Mouse (Mus musculus) heart, postnatal 25 days (tissue): ENCODE measurements at regions not wholly inside any gene's neighbourhood (a gene's known extent, or its start where the extent isn't known, plus 50 kb on each side); places are given as distances from the start of the nearest gene placed in this dataset.

Experiments
- DNase-seq: peaks from one replicate; pipeline ENCODE4 v3.0.0; 2022; ENCODE audit warnings: low spot score
- intact Hi-C: fragments of 180-260 bp; cut with DNase I; formaldehyde crosslinking; loops from one replicate; pipeline ENCODE4 v1.15.1; 2025

- DNase-seq, result no peak
- intact Hi-C loops, result no loop called here
Observed at GRCm38 (mm10) chr13:85570886-85571527, 282.1 kb upstream of the Rasa1 start.

GRCm38 (mm10) chr13:85557821-85558220, 268.9 kb upstream of the Rasa1 start:
- intact Hi-C loops, result no loop called here
- no peak for DNase-seq

GRCm38 (mm10) chr13:85556101-85556853, 267.3 kb upstream of the Rasa1 start:
- intact Hi-C loops, result no loop called here
- no peak for DNase-seq

GRCm38 (mm10) chr13:85553072-85553471, 264.1 kb upstream of the Rasa1 start:
- DNase-seq, result no peak
- intact Hi-C loops, result no loop called here

- intact Hi-C loops, result no loop called here
- DNase-seq, result no peak
Observed at GRCm38 (mm10) chr13:85509671-85510070, 220.7 kb upstream of the Rasa1 start.

GRCm38 (mm10) chr13:85508552-85508951, 219.6 kb upstream of the Rasa1 start:
- intact Hi-C loops, result no loop called here
- DNase-seq, result no peak

GRCm38 (mm10) chr13:85507374-85508101, 218.6 kb upstream of the Rasa1 start:
- DNase-seq, result no peak
- intact Hi-C loops, result no loop called here

- intact Hi-C loops, result no loop called here
- no peak for DNase-seq
Observed at GRCm38 (mm10) chr13:85506875-85507274, 217.9 kb upstream of the Rasa1 start.

GRCm38 (mm10) chr13:85506030-85506429, 217.1 kb upstream of the Rasa1 start:
- DNase-seq, result no peak
- intact Hi-C loops, result no loop called here

- intact Hi-C loops, result no loop called here
- DNase-seq, result no peak
Observed at GRCm38 (mm10) chr13:85505046-85505445, 216.1 kb upstream of the Rasa1 start.

- no peak for DNase-seq
- intact Hi-C loops, result no loop called here
Observed at GRCm38 (mm10) chr13:85504001-85504400, 215.1 kb upstream of the Rasa1 start.

- intact Hi-C loops, result no loop called here
- DNase-seq, result no peak
Observed at GRCm38 (mm10) chr13:85498696-85499095, 209.8 kb upstream of the Rasa1 start.

GRCm38 (mm10) chr13:85484790-85485189, 195.9 kb upstream of the Rasa1 start:
- DNase-seq, result no peak
- intact Hi-C loops, result no loop called here

- intact Hi-C loops, result no loop called here
- no peak for DNase-seq
Observed at GRCm38 (mm10) chr13:85483348-85483747, 194.4 kb upstream of the Rasa1 start.

GRCm38 (mm10) chr13:85479405-85479804, 190.5 kb upstream of the Rasa1 start:
- intact Hi-C loops, result no loop called here

GRCm38 (mm10) chr13:85476274-85476846, 187.4 kb upstream of the Rasa1 start:
- intact Hi-C loops, result no loop called here
- DNase-seq, result no peak

More at GRCm38 (mm10) chr13:85479405-85479804, 190.5 kb upstream of the Rasa1 start:
- no peak for DNase-seq

GRCm38 (mm10) chr13:85471340-85471739, 182.4 kb upstream of the Rasa1 start:
- DNase-seq, result no peak
- intact Hi-C loops, result no loop called here

- intact Hi-C loops, result no loop called here
- DNase-seq, result no peak
Observed at GRCm38 (mm10) chr13:85459387-85459786, 170.5 kb upstream of the Rasa1 start.

GRCm38 (mm10) chr13:85458611-85459010, 169.7 kb upstream of the Rasa1 start:
- intact Hi-C loops, result no loop called here
- DNase-seq, result no peak

GRCm38 (mm10) chr13:85439581-85439980, 150.7 kb upstream of the Rasa1 start:
- no peak for DNase-seq
- intact Hi-C loops, result no loop called here

- DNase-seq, result no peak
- intact Hi-C loops, result no loop called here
Observed at GRCm38 (mm10) chr13:85437875-85438274, 148.9 kb upstream of the Rasa1 start.
